Mouse (Mus musculus): ENCODE measurements around the gene Pank3. TPM values are rescaled to one million over a fixed set of nuclear protein-coding genes. Genes with fewer than 3 reads are reported as not detected.

Gene Pank3
- 10 to 100 TPM; 50.9 to 51.4 TPM for total RNA-seq (2021)
- long read RNA-seq, experiment 1, full-length matches to known transcripts, result 7 of 12 reads
- long read RNA-seq, experiment 1, partial matches to known transcripts, result 0 of 12 reads
- long read RNA-seq, experiment 1, other reads (novel, unspliced or antisense), result 5 of 12 reads
- long read RNA-seq, experiment 2, full-length matches to known transcripts, result 4 of 9 reads
- long read RNA-seq, experiment 2, partial matches to known transcripts, result 0 of 9 reads
- long read RNA-seq, experiment 2, other reads (novel, unspliced or antisense), result 5 of 9 reads

- intact Hi-C loops (cut with DNase I), result no loop called here
- DNase-seq (ENCODE audit: low spot score in 2 of 2), result peak; percentile 97 to 99
Measured at GRCm38 (mm10) chr11:35769188-35769745, at the start of gene Pank3. TSS of gene Pank3 (plus strand) at chr11:35769484.

- DNase-seq (ENCODE audit: low spot score in 2 of 2), result no peak
- intact Hi-C loops (cut with DNase I), result no loop called here
Measured at GRCm38 (mm10) chr11:35723876-35724275, 45.4 kb upstream of the Pank3 start.

DNA sequence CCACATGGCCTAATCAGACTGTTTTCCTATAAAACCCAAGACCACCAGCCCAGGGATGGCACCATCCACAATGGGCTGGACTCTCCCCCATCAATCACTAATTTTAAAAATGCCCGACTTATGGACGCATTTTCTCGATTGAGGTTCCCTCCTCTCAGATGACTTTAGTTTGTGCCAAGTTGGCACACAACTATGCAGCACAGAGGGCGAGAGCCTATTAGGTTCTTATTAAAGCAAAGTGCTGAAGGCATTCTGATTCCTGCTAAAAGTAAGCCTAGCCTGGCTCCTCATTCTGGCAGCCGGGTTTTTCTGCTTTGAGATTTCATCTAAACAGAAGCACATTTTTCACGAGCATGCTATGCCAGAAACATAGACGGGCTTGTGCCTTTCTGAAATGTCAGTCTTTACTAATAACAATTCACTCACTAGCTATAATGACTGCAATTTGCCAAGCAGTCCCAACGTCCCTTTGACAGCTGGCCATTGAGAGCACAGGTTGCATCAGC lies 42.9 kb upstream of the Pank3 start:
- intact Hi-C loops (cut with DNase I), result no loop called here
- no peak for DNase-seq (ENCODE audit: low spot score in 2 of 2)

- intact Hi-C loops (cut with DNase I), result no loop called here
Measured at GRCm38 (mm10) chr11:35728200-35728599, 41.1 kb upstream of the Pank3 start.

GRCm38 (mm10) chr11:35729186-35729585 lies 40.1 kb upstream of the Pank3 start:
- intact Hi-C loops (cut with DNase I), result no loop called here
- DNase-seq (ENCODE audit: low spot score in 2 of 2), result no peak

More at GRCm38 (mm10) chr11:35728200-35728599, 41.1 kb upstream of the Pank3 start:
- DNase-seq (ENCODE audit: low spot score in 2 of 2), result no peak

DNA sequence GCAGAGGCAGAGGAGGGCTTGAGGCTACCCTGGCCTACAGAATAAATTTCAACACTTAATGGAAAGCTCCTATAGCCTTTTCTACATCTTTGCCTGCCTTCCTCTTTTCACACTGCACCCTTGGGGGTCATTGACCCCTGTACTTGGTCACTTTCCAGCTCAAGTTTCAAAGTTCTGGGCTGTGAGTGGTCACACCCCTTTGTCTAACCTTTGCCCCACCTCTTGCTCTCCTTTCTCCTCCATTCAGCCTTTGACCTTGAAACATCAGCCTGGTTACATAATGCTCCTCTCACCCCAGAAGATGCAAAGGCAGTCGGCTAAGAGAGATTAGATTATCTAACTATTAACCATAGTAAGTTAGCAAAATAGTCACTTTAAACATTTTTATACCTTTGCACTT lies 36.9 kb upstream of the Pank3 start:
- intact Hi-C loops (cut with DNase I), result no loop called here

GRCm38 (mm10) chr11:35736817-35737216 lies 32.5 kb upstream of the Pank3 start:
- no peak for DNase-seq (ENCODE audit: low spot score in 2 of 2)
- intact Hi-C loops (cut with DNase I), result no loop called here

More for the DNA sequence above, 36.9 kb upstream of the Pank3 start:
- DNase-seq (ENCODE audit: low spot score in 2 of 2), result no peak

DNA sequence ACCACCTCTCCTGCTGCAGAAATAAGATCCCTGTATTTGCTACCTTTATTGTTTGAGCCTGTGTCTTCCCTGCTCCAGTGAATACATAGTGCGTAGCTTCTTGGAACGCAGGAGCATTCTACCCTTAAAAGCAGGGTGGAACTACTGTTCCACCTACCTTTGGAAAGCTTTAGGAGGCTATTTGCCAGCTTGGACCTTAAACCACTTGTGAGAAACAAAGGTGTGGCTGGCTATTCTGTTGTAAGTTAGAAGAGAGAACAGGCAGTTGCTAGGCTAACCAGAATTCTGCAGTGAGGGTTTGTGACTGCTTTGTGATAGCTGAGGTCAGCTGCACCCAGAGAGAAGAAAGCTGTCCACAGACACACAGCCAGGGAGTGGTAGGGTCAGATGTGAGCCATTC lies 32.0 kb upstream of the Pank3 start:
- intact Hi-C loops (cut with DNase I), result no loop called here
- DNase-seq (ENCODE audit: low spot score in 2 of 2), result no peak

DNA sequence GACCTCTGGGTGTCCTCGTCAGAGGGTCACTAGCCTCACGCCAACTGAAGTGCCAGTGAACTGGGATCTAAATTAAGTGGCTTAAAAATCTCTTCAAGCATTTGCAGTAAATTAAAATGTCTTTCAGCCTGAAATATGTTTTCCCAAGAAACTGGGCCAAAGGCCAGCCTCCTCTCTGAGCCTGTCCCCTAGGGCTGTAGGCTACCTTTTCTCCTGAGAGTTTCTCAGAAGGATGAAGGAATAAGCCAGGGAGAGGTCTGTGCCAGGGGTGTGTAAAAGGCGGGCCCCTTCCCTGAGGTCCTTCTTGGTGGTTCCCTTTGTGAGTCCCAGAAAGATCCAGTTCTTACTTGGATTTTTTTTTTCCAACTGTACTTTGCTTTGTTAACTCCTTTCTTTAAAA lies 31.2 kb upstream of the Pank3 start:
- no peak for DNase-seq (ENCODE audit: low spot score in 2 of 2)
- intact Hi-C loops (cut with DNase I), result no loop called here

DNA sequence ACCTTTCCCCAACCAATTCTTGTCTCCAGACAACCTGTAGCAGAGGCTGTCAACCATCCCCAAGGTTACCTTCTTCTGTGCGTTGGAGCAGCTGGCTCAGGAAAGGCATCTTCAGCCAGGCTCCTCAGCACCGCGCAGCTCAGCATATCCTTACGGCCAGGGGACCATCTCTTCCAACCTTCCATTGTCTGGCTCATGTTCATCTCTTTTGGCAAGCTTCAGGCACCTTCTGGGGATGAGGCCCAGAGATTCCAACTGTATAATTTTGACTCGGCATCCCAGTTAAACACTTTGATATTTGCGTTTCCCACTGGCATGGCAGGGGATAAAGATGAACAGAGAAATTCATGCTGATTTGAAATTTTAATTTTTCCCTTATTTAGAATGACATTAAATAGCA lies 25.7 kb upstream of the Pank3 start:
- no peak for DNase-seq (ENCODE audit: low spot score in 2 of 2)
- intact Hi-C loops (cut with DNase I), result no loop called here

DNA sequence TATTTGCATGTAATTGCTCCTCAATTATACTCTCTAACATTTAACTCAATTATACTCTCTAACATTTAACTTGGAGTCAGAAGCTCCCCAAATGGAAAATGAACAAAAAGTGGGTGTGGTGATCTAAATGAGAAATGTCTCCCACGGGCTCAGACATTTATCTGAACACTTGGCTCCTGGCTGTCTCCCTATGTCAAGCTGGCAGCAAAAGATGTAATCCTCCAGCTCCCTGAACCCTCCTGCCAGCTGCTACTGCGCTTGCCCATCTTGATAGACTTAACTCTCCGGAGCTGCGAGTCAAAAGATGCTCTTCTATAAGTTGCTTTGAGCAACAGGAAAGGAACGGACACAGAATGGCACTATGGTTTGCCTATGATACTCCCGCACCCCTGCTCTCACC lies 24.7 kb upstream of the Pank3 start:
- intact Hi-C loops (cut with DNase I), result no loop called here
- DNase-seq (ENCODE audit: low spot score in 2 of 2), result no peak

- DNase-seq (ENCODE audit: low spot score in 2 of 2), result no peak
- intact Hi-C loops (cut with DNase I), result no loop called here
Measured at GRCm38 (mm10) chr11:35750578-35750977, 18.7 kb upstream of the Pank3 start.

DNA sequence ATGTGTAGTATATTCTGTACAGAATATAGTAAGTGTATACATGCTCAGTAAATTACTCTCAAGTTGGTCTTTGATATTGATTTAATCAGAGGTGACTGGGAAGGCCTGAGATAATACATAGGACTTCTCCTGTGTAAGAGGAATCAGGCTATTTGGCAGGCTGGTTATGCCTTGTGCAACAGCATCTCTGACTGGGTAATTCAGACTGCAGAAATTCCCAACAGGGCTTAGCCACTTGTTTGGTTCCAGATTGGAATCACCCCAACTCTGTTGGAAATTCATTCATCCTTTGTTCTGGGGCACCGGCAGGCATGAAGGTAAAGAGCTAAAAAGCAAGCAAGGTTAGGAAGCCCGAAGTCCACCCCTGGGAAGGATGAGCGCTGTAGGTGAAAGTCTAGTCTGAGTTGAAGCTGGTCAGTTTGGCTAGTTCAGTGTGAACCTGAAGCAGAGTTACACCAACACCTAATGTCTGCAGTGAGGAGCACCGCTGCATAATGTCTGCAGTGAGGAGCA lies 14.3 kb upstream of the Pank3 start:
- no peak for DNase-seq (ENCODE audit: low spot score in 2 of 2)

DNA sequence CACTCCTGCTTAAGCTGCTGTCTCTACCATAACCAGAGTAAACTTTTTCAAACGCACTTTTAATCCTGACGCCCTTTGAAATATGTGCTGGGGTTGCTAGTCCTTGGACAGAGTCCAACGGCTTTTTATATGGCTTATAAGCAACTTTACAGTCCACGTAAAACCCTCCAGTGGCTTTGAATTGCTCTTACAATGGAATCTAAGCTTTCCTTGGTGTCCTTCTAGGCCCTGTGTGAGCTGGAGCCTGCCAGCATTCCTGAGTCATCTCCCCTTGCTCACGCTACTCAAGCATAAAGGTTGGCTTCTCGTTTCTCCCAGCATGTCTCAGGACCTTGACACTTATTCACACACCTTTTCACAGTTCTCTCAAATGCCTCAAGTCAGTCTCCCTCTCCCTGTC lies 13.7 kb upstream of the Pank3 start:
- DNase-seq (ENCODE audit: low spot score in 2 of 2), result no peak
- intact Hi-C loops (cut with DNase I), result no loop called here

More for the DNA sequence above, 14.3 kb upstream of the Pank3 start:
- intact Hi-C loops (cut with DNase I), result no loop called here

DNA sequence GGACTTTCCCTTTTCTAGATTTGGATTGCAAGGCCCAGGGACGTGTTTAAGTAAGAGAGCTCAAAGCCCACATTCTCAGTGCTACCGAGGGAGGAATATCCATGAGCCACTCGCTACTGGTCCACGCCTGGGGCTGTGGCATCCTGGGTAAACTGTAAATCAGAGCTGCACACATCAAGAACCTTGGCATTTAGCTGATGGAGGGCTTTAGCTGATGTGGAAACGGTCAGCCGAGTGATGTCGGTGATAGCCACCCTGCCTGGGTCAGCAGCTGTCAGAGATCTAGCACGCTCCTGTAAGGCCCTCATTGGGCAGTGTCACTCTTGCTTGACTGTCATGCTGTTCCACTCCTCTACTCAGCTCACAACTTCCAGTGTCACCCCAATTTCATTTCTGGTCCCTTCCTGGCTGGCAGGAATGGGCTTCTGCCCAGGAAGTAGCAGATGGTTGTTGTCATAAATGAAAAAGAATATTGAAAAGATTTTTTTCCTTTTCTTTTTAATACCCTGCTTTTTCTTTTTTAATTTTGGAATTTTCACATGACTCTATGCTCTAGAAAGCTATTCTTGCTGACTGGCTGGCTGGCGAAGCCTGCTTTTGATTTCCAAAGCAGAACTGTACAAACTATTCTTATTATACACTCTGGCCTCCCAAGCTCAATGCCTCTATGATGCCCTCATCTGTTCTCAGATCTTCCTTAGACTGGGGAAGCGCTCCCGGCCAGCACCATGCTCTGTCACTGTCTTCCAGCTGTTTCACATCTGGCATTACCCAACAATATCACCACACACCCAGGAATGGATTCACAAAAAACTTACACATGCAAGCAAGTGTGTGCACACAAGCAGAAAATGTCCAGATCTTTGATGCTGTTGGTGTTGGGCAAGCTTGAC lies 12.6 kb upstream of the Pank3 start:
- DNase-seq (ENCODE audit: low spot score in 2 of 2), result peak in 1 of 2 experiments; percentile 6
- intact Hi-C loops (cut with DNase I), result no loop called here

DNA sequence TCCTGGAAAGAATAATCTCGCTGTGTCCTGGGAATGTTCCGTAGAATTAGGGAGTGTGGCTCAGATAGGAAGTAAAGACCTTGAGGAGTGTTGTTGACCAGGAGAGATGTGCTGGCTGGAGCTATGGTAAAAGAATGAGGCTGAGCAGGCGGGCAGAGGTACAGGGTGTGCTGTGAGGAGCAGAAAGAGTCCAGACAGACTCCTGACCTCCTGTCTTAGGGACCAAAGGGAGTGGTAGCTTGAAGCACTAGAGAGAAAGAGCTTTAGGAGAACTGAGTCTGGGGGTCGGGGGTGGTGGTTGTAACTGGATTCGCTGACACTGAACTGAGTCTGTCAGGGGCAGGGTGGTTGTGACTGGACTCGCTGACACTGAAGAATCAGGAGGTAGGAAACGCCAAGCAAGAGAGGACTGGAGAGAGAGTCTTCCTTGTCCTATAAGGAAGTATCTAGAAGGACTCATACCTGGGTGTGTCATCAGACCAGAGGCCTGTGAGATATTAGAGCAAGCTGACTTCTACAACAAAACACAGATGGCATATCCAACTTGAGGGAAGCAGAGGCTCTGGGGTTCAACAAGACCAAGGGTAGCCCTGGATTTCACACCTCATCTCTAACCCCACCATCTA lies 9.2 kb upstream of the Pank3 start:
- no peak for DNase-seq (ENCODE audit: low spot score in 2 of 2)
- intact Hi-C loops (cut with DNase I), result no loop called here

- intact Hi-C loops (cut with DNase I), result no loop called here
- no peak for DNase-seq (ENCODE audit: low spot score in 2 of 2)
Measured at GRCm38 (mm10) chr11:35760627-35761003, 8.7 kb upstream of the Pank3 start.

DNA sequence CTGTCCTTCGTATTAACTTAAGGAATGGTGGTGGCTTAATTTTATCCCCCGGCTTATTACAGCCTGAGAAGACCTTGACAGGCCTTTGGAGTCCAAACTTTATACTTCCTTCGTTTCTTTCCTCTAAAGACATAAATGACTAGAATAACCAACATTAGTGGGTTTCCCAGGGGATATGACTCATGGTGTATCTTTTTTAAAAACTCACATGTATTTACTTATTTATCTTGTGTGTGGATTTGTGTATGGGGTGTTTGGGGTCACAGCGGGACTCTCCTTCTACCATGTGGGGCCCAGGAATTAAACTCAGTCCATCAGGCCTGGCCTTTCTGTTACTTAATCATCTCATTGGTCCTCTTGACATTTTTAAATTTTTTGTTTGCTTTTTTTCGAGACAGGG lies 2.4 kb upstream of the Pank3 start:
- no peak for DNase-seq (ENCODE audit: low spot score in 2 of 2)
- intact Hi-C loops (cut with DNase I), result no loop called here

DNA sequence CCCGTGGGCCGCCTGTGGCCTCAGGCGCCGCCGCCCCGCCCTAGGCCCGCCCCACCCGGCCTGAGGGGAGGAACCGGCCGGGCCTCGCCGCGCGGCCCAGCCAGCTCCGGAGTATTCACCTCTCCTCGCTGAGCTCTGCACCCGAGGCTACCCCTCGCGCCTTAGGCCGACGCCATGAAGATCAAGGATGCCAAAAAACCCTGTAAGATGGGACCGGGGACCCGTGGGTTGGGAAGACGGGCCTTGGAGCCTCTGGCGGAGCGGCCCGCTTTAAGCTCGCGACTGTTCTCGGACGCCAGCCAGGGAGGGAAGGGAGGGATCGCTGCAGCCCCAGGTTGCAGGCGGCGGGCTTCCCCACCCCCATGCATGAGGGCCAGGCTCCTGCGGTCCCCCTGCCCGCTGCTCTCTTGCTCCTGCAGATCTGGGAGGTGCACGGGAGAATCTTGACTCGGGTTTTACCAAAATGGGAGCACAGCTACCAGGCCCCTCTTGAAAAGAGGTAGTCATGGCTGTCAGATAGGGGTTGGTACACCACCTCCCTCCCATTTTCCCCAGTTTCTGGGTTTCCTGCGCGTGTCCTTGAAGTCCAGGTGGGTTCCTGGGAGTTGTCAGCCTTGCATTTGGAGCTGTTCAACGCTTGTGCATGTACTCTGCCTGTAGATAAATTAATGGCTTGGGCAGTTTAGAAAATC lies 608 bp downstream of the Pank3 start:
- intact Hi-C loops (cut with DNase I), result no loop called here
- peak; percentile 58 to 64 for DNase-seq (ENCODE audit: low spot score in 2 of 2)

All from left cerebral cortex, postnatal 14 days (tissue).